Mouse (Mus musculus) embryonic facial prominence, embryonic 11.5 days (tissue): ENCODE measurements around the gene Shroom3. TPM values are rescaled to one million over a fixed set of nuclear protein-coding genes. Genes with fewer than 3 reads are reported as not detected.

Experiments used
- ATAC-seq: fragments of 200-750 bp; cut with Nextera tagmentation; replicated peaks from 2 replicates; pipeline ENCODE4 v1.8.0; 2017; ENCODE audit warnings: low read depth; ENCODE audit not compliant: insufficient number of reproducible peaks, low FRiP score, low TSS enrichment
- DNase-seq: peaks from one replicate; pipeline ENCODE4 v3.0.0-alpha.2; 2015; ENCODE audit warnings: low spot score
- H3K27ac ChIP-seq: fragments of 300-500 bp; sonication (generic); replicated peaks from 2 replicates; pipeline ENCODE4 v1.5.1; 2014; ENCODE audit warnings: mild to moderate bottlenecking, low read depth, low read length, control low read depth
- H3K27me3 ChIP-seq: fragments of 300-500 bp; sonication (generic); 2 replicates; pipeline ENCODE4 v1.6.1; 2014; ENCODE audit warnings: mild to moderate bottlenecking, low read length, moderate library complexity, mixed read lengths; ENCODE audit not compliant: control insufficient read depth, insufficient read depth
- H3K36me3 ChIP-seq: fragments of 300-500 bp; sonication (generic); replicated peaks from 2 replicates; pipeline ENCODE4 v1.6.1; 2014; ENCODE audit warnings: low read depth, mild to moderate bottlenecking, low read length, moderate library complexity, mixed read lengths; ENCODE audit not compliant: control insufficient read depth, insufficient read depth
- H3K4me1 ChIP-seq: fragments of 300-500 bp; sonication (generic); 2 replicates; pipeline ENCODE4 v1.6.1; 2014; ENCODE audit warnings: low read length, mixed read lengths; ENCODE audit not compliant: control insufficient read depth, insufficient read depth
- H3K4me2 ChIP-seq: fragments of 300-500 bp; sonication (generic); 2 replicates; pipeline ENCODE4 v1.6.1; 2014; ENCODE audit warnings: low read depth, mild to moderate bottlenecking, control low read depth, low read length, moderate library complexity
- H3K4me3 ChIP-seq: fragments of 300-500 bp; sonication (generic); 2 replicates; pipeline ENCODE4 v1.5.1; 2014; ENCODE audit warnings: low read depth, low read length, control low read depth
- H3K9ac ChIP-seq: fragments of 300-500 bp; sonication (generic); replicated peaks from 2 replicates; pipeline ENCODE4 v1.6.1; 2014; ENCODE audit warnings: mild to moderate bottlenecking, control low read depth, low read length
- H3K9me3 ChIP-seq: fragments of 300-500 bp; sonication (generic); replicated peaks from 2 replicates; pipeline ENCODE4 v1.6.1; 2016; ENCODE audit warnings: mild to moderate bottlenecking, low read length, inconsistent platforms, mixed read lengths; ENCODE audit not compliant: control insufficient read depth
- WGBS: fragments of 180-500 bp; shearing (Covaris S2); extraction: QIAGEN DNeasy Blood & Tissue Kit; methylation state at CpG from one replicate; pipeline ENCODE4 v1.1.7; 2014; 5-methylcytosine and 5-hydroxymethylcytosine counted together
- polyA plus RNA-seq: library from polyadenylated mRNA; unstranded; fragments of >200 nt; fragmentation: Nextera tagmentation; extraction: Ambion mirVana; gene quantifications from 2 replicates; pipeline ENCODE4 v1.2.1, GENCODE M21; 2014

Gene Shroom3
- polyA plus RNA-seq, 1 experiment from 2014 or later, result 2.2 TPM

DNA sequence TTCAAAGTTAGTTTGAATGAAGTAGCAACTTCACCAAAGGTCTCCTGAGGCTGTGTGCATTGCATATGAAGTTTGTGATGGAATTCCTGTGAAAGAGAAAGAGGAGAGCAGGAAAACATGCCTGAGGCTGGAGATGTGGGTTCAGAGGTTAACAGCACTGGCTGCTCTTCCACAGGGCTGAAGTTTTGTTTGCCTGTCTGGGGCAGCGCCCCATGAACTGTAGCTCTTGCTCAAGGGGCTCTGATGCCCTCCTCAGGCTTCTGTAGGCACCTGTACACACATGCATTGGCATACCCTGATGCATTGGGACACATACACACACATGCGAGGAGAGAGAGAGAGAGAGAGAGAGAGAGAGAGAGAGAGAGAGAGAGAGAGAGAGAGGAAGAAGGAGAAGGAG is 32.7 kb downstream of the Shroom3 start:
- Histone ChIP-seq H3K27me3 (no peaks in the 10 kb centered on the region), H3K27ac (no peak overlapping the region), H3K4me2 (no peak overlapping the region), H3K4me1 (no peaks in the 10 kb centered on the region), H3K36me3 (no peaks in the 10 kb centered on the region), H3K9me3 (no peaks in the 10 kb centered on the region), H3K4me3 (no peak overlapping the region), H3K9ac (no peak overlapping the region)
- 67% methylated on average over 2 of the region's 2 CpGs for WGBS
- no peak for DNase-seq
- ATAC-seq, result no peak

DNA sequence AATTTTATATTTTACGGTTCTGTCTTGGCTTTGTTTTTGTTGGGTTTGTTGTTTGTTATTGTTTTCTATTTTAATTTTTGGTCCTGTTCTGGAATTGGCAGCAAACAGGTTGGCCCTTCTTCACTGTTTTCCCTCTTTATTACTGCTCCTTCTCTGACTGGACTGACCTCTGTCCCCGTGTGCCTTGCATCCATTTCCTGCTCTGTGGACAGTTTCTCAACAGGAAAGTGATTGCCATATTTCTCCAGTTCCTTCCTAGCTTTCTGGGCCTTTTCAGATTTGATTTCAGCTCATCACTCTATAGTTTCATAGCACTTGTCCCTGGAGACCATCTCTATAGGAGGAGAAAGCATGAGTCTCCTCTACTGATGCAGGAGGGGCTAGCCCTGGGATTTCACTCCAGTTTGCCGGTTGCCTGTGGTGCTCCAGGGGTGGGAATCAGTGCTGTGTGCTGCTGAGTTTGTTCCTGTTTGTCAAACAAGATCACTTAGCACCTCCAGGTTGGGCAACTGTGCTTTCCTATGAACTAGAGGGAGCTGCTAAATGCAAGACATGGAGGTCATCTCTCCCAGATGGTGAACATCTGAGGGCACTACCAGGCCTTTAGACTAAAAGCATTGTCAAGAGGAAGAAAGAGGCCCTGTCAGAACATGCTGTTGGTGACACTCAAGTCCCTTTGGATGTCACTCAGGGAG is 34.6 kb downstream of the Shroom3 start:
- 64% methylated on average over 3 of the region's 3 CpGs for WGBS
- Histone ChIP-seq H3K4me1 (no peaks in the 10 kb centered on the region), H3K9me3 (no peaks in the 10 kb centered on the region), H3K4me3 (no peak overlapping the region), H3K9ac (no peak overlapping the region), H3K4me2 (no peak overlapping the region), H3K36me3 (no peaks in the 10 kb centered on the region), H3K27ac (no peak overlapping the region), H3K27me3 (no peaks in the 10 kb centered on the region)
- DNase-seq (no peak), ATAC-seq (no peak)

DNA sequence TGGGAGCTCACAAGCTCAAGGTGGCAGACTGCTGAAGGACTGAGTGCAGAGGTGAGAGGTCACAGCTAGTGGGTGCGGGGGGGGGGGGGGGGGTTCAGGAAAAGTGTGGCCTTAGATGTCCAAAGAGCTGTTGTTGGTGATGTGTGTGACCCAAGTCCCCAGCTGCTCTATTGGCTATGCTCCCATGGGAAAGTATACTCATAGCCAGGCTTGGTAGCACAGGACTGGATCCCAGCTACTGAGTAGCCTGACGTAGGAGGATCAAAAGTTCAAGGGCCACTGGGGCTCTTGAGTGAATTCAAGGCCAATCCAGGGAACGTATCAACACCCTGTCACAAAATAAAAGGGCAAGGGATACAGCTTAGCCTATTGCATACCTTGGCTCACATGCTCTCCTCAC is 35.6 kb downstream of the Shroom3 start:
- H3K9me3 ChIP-seq, result no peaks in the 10 kb centered on the region
- WGBS, result 42% methylated on average over 2 of the region's 3 CpGs
- no peaks in the 10 kb centered on the region for H3K27me3 ChIP-seq
- 0 out of 2 replicates have a peak, but pooled peaks have one; percentile 39 for ATAC-seq
- H3K36me3 ChIP-seq, result no peaks in the 10 kb centered on the region
- no peak overlapping the region for H3K4me2 ChIP-seq
- no peak for DNase-seq
- no peak overlapping the region for H3K4me3 ChIP-seq
- H3K9ac ChIP-seq, result no peak overlapping the region
- no peaks in the 10 kb centered on the region for H3K4me1 ChIP-seq
- H3K27ac ChIP-seq, result no peak overlapping the region

DNA sequence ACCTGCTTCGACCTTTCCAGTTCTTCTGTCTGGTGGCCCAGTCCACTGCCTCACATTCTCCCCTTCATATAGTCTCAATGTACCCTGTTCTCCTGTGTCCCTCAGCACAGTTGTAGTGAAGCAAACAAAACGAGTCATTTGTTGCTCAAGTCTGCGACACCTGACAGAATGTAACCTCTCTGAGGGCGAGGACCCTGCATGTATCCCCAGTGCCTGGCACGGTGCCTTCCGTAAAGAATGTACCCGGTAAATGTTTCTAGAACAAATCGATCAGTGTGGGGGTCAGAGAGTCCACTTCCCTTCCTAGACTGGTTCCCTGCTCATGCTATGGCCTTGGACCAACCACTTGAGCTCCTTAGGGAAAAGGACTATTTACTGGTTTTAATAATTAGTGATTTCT is 38.4 kb downstream of the Shroom3 start:
- DNase-seq (no peak), ATAC-seq (no peak)
- no peaks in the 10 kb centered on the region for H3K27me3 ChIP-seq
- 87% methylated on average over 8 of the region's 8 CpGs for WGBS
- no peaks in the 10 kb centered on the region for H3K9me3 ChIP-seq
- no peak overlapping the region for H3K4me3 ChIP-seq
- H3K9ac ChIP-seq, result no peak overlapping the region
- H3K4me2 ChIP-seq, result no peak overlapping the region
- H3K4me1 ChIP-seq, result no peaks in the 10 kb centered on the region
- H3K27ac ChIP-seq, result no peak overlapping the region
- no peaks in the 10 kb centered on the region for H3K36me3 ChIP-seq

DNA sequence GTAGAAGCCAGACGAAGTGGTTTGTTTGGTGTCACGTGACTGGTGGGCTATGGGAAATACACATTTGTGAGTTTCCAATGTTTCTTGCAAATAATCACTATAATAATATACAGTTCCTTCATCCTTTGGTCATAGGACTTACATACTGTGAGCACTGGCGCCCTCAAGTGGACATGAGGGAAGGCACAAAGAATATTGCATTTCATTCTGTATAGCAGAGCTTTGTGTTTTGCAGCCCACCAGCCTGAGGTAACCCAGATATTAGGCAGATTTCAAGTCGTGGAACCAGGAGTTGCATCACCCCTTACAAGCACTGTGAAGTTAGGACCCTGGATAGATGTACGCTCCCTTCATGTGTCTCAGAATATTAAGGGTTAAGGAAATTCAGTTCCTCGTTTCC is 42.7 kb downstream of the Shroom3 start:
- 31% methylated on average over 6 of the region's 6 CpGs for WGBS
- Histone ChIP-seq H3K27ac (no peak overlapping the region), H3K9me3 (no peaks in the 10 kb centered on the region), H3K27me3 (no peaks in the 10 kb centered on the region), H3K4me1 (no peaks in the 10 kb centered on the region), H3K36me3 (no peaks in the 10 kb centered on the region), H3K4me2 (no peak overlapping the region), H3K9ac (no peak overlapping the region), H3K4me3 (no peak overlapping the region)
- ATAC-seq (no peak), DNase-seq (peak; percentile 90)

DNA sequence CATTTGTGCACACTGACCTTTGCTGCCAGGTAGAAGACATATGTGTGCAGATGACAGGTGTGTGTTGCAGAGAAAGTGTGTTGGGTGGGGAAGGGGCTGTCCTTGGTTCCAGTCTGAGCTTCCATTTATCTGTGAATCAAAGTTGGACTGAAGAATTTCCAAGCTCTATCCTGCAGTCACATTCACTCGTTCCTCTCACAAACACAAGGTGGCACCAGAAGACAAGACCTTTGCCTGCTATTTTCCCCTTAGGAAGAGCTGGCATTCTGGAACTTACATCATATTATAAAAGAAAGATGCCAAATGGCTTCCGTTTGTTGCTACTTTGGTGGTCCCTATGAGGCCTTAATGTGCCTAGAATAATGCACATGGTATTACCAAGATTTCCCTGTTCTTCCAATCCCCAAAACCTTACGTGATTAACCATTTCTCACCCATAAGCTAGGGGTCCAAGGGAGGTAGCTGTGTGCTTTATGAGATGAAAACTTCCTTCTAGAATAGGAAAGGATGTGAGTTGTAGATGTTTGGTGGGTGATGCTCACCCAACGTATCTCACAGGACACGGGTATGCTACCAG is 45.1 kb downstream of the Shroom3 start:
- H3K36me3 ChIP-seq, result no peaks in the 10 kb centered on the region
- no peak overlapping the region for H3K4me3 ChIP-seq
- H3K27me3 ChIP-seq, result no peaks in the 10 kb centered on the region
- H3K9me3 ChIP-seq, result no peaks in the 10 kb centered on the region
- DNase-seq (peak; percentile 80), ATAC-seq (no peak; the same call in 1 of the 2 replicates)
- H3K27ac ChIP-seq, result no peak overlapping the region
- H3K4me2 ChIP-seq, result no peak overlapping the region
- H3K4me1 ChIP-seq, result no peaks in the 10 kb centered on the region
- 47% methylated on average over 5 of the region's 5 CpGs for WGBS
- H3K9ac ChIP-seq, result no peak overlapping the region

DNA sequence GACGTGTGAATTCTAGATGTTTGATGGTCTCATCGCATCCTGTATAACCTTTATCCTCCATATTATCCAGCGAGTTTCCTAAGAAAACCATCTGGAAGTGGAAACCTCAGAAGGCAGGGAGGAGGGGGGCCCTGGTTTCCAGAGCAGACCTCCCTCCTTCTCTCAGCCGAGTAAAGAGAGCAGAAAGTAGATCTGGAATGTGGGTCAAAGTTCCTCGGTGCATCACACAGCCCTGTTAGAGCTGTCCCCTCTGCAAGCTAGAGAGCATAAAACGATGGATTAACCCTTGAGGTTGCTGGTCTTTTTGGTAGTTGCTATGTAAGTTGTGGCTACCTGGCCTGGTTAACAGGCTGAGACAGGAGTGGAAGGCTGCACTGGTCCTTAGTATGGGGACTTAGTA is 46.0 kb downstream of the Shroom3 start:
- Histone ChIP-seq H3K9me3 (no peaks in the 10 kb centered on the region), H3K4me2 (no peak overlapping the region), H3K27ac (no peak overlapping the region), H3K4me3 (no peak overlapping the region), H3K27me3 (no peaks in the 10 kb centered on the region), H3K36me3 (no peaks in the 10 kb centered on the region), H3K4me1 (no peaks in the 10 kb centered on the region), H3K9ac (no peak overlapping the region)
- WGBS, result 47% methylated on average over 6 of the region's 6 CpGs
- DNase-seq (no peak), ATAC-seq (no peak)

DNA sequence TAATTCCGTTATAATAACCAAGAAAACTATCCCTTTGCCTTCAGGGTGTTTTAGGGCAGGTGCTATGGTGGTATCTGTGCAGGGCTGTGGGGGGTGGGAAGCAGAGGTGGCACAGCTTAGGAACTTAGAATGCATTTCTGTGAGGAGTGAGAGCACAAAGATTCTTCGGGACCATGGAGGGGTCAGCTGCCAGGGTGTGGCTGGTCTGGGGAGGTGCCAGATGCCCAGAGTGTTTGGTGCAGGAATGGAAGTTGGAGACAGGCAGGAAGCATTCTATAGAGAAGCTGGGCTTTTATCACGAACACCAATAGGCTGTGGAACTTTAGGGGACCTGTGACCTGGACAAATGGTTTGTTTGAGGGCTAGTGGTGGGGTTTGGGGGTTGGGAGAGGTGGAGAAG is 58.6 kb downstream of the Shroom3 start:
- no peaks in the 10 kb centered on the region for H3K9me3 ChIP-seq
- ATAC-seq (no peak), DNase-seq (no peak)
- no peak overlapping the region for H3K9ac ChIP-seq
- no peaks in the 10 kb centered on the region for H3K27me3 ChIP-seq
- H3K4me1 ChIP-seq, result no peaks in the 10 kb centered on the region
- H3K4me2 ChIP-seq, result no peak overlapping the region
- WGBS, result 69% methylated on average over 3 of the region's 3 CpGs
- H3K27ac ChIP-seq, result no peak overlapping the region
- H3K4me3 ChIP-seq, result no peak overlapping the region
- H3K36me3 ChIP-seq, result no peaks in the 10 kb centered on the region
